Mouse (Mus musculus): ENCODE data around the gene Svs1. TPM values are rescaled to one million over a fixed set of nuclear protein-coding genes. Genes with fewer than 3 reads are reported as not detected.
"Not testable (repeated sequence)": the region's sequence is repeated elsewhere in the genome, so short reads cannot be mapped to it uniquely, and the experiment has no call there.

The Svs1 gene
- polyA plus RNA-seq, 1 experiment from 2014 or later = not detected

DNA sequence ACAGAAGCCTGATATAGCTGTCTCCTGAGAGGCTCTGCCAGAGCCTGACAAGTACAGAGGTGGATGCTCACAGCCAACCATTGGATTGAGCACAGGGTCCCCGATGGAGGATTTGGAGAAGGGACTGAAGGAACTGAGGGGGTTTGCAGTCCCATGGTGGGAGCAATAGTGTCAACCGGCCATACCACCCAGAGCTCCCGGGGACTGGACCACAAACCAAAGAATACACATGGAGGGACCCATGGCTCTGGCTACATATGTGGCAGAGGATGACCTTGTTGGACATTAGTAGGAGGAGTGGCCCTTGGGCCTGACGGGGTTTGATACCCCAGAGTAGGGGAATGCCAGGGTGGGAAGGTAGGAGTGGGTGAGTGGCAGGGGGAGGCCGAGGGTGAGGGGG, 20.0 kb upstream of the Svs1 start:
- H3K9me3 ChIP-seq (ENCODE audit: control insufficient read depth, low read length); H3K9ac ChIP-seq (replicated peaks; ENCODE audit: low read depth, low read length); H3K36me3 ChIP-seq (ENCODE audit: control insufficient read depth, insufficient read depth); ATAC-seq; H3K4me2 ChIP-seq (ENCODE audit: low read length); H3K4me3 ChIP-seq (replicated peaks; ENCODE audit: low read length); H3K27me3 ChIP-seq (replicated peaks; ENCODE audit: control insufficient read depth, insufficient read depth, low read length); H3K4me1 ChIP-seq (replicated peaks; ENCODE audit: control insufficient read depth, insufficient read depth, low read length); H3K27ac ChIP-seq (ENCODE audit: low read length): not testable (repeated sequence)
- WGBS = 85% methylated on average over 5 of the region's 5 CpGs

DNA sequence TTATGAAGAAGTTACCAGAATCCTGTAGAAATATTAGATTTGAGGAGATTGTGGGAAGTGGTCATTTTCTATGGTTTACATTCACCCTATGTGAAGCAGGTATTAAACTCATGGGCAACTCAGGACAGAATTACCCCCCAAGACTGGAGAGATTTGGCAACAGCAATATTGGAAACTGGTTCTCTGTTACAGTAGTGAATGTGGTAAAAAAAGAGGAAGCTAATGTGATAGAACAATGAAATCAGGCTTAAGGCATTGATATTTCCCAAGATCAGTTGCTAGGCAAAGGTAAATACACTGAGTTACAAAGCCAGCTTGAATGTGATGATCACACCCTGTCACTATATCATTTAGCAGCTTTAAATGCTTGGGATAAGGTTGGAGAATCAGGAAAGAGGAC, 18.8 kb upstream of the Svs1 start:
- no peaks in the 10 kb centered on the region for H3K27me3 ChIP-seq (replicated peaks; ENCODE audit: control insufficient read depth, insufficient read depth, low read length)
- no peak overlapping the region for H3K9ac ChIP-seq (replicated peaks; ENCODE audit: low read depth, low read length)
- ATAC-seq = no peak

DNA sequence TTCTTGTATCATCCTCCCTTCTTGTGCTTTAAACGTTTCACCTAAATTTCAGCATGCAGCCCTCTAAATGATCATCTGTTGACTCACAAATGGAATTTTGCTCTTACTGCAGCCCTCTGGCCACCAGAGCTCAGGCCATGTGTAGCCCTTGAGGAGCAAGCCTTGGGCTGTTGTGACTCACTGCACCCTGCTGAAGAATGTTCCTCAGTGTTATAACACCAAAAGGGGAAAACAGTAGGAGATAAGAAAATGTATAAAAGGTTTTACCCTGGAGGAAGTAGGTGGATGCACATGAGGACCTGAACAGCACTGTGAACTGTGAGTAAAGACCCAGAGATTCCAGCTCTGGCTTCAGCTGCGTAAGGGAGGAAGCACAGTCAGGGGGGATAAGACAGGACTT, 12.0 kb upstream of the Svs1 start, which contains the start of gene Doxl2:
Doxl2 (plus strand) TSS at position 301 of the 400 bp plus-strand sequence.
- H3K4me2 ChIP-seq (ENCODE audit: low read length) = no peak within 1 kb of the TSS
- no peak within 1 kb of the TSS for H3K27ac ChIP-seq (ENCODE audit: low read length)
- no peaks in the 10 kb centered on the region for H3K9me3 ChIP-seq (ENCODE audit: control insufficient read depth, low read length)
- H3K4me1 ChIP-seq (replicated peaks; ENCODE audit: control insufficient read depth, insufficient read depth, low read length) = no peaks in the 10 kb centered on the region
- 0 out of 2 replicates have a peak, but pooled peaks cover 1% of the 10 kb centered on the region for H3K27me3 ChIP-seq (replicated peaks; ENCODE audit: control insufficient read depth, insufficient read depth, low read length)
- no peak within 1 kb of the TSS for H3K9ac ChIP-seq (replicated peaks; ENCODE audit: low read depth, low read length)
- no peaks in the 10 kb centered on the region for H3K36me3 ChIP-seq (ENCODE audit: control insufficient read depth, insufficient read depth)
- 95% methylated on average over 2 of the region's 2 CpGs for WGBS
- H3K4me3 ChIP-seq (replicated peaks; ENCODE audit: low read length) = no peak within 1 kb of the TSS
- no peak for ATAC-seq

More for the DNA sequence above, 18.8 kb upstream of the Svs1 start:
- Histone ChIP-seq H3K27ac (ENCODE audit: low read length) (no peak overlapping the region), H3K36me3 (ENCODE audit: control insufficient read depth, insufficient read depth) (no peaks in the 10 kb centered on the region), H3K4me3 (replicated peaks; ENCODE audit: low read length) (no peak overlapping the region), H3K9me3 (ENCODE audit: control insufficient read depth, low read length) (no peaks in the 10 kb centered on the region), H3K4me1 (replicated peaks; ENCODE audit: control insufficient read depth, insufficient read depth, low read length) (no peaks in the 10 kb centered on the region), H3K4me2 (ENCODE audit: low read length) (no peak overlapping the region)

DNA sequence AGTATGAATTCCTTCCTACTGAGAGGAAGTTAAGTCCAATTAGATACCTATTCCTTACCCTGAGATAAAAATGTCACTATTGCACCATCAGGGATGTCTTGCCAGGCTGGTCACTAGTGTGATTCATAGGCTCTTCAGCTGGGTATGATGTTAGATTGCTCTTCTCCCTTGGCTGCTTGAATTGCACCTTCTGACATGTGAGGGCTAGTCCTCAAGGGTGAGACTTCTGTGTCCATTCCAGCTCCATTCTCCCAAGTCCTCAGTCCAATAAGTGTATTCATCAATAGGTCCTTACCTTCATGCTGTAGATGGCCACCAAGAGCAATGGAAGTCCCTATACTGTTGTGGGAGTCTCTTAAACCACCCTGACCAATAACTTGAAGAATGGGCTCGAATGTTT, 7.0 kb upstream of the Svs1 start:
- ATAC-seq = no peak
- Histone ChIP-seq H3K4me3 (replicated peaks; ENCODE audit: low read length) (no peak overlapping the region), H3K4me1 (replicated peaks; ENCODE audit: control insufficient read depth, insufficient read depth, low read length) (no peaks in the 10 kb centered on the region), H3K27me3 (replicated peaks; ENCODE audit: control insufficient read depth, insufficient read depth, low read length) (0 out of 2 replicates have a peak, but pooled peaks cover 3% of the 10 kb centered on the region), H3K27ac (ENCODE audit: low read length) (no peak overlapping the region), H3K4me2 (ENCODE audit: low read length) (no peak overlapping the region), H3K36me3 (ENCODE audit: control insufficient read depth, insufficient read depth) (no peaks in the 10 kb centered on the region), H3K9ac (replicated peaks; ENCODE audit: low read depth, low read length) (no peak overlapping the region), H3K9me3 (ENCODE audit: control insufficient read depth, low read length) (no peaks in the 10 kb centered on the region)
- 56% methylated on average over 1 of the region's 1 CpGs for WGBS

DNA sequence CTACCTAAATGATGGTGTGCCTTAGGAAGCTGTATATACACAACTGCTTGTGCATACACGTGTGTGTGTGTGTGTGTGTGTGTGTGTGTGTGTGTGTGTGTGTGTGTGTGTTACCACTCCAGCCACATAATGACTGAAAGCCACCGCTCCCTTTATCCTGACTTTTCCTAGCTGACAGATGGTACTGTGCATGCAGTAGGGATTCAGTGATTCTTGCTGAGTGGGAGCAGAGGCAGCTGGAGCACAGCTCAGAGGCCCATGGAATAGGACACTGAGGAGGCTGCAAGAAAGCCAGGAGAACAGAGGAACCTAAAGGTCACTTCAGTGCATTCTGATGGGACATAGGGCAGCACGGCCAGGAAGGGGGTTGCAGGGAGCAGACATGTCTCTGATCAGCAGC, 4.4 kb upstream of the Svs1 start:
- no peaks in the 10 kb centered on the region for H3K36me3 ChIP-seq (ENCODE audit: control insufficient read depth, insufficient read depth)
- 0 out of 2 replicates have a peak, but pooled peaks cover 3% of the 10 kb centered on the region for H3K27me3 ChIP-seq (replicated peaks; ENCODE audit: control insufficient read depth, insufficient read depth, low read length)
- ATAC-seq = no peak
- no peaks in the 10 kb centered on the region for H3K9me3 ChIP-seq (ENCODE audit: control insufficient read depth, low read length)
- no peak overlapping the region for H3K4me2 ChIP-seq (ENCODE audit: low read length)
- H3K4me3 ChIP-seq (replicated peaks; ENCODE audit: low read length) = no peak overlapping the region
- WGBS = 80% methylated on average over 3 of the region's 3 CpGs
- H3K4me1 ChIP-seq (replicated peaks; ENCODE audit: control insufficient read depth, insufficient read depth, low read length) = no peaks in the 10 kb centered on the region
- H3K27ac ChIP-seq (ENCODE audit: low read length) = no peak overlapping the region
- no peak overlapping the region for H3K9ac ChIP-seq (replicated peaks; ENCODE audit: low read depth, low read length)

DNA sequence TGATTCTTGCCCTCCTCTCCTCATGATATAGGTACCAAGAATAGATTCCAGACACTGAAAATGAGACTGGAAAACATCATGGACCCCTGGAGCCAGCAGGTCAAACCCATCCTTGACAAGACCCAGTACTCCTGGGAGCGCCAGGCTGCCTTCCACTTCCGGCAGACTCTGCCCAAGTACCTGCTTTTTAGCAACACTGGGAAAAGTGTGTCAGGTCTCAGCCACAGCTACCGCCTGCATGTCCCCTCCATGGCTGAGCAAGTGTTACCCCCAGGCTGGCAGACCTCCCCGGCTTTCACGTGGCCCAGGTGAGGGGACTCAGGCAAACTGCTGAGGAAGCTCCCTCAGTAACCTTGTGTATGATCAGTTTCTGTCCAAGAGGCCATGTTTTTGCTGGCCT, 3.3 kb downstream of the Svs1 start:
- Histone ChIP-seq H3K9ac (replicated peaks; ENCODE audit: low read depth, low read length) (no peak overlapping the region), H3K4me3 (replicated peaks; ENCODE audit: low read length) (no peak overlapping the region), H3K9me3 (ENCODE audit: control insufficient read depth, low read length) (no peaks in the 10 kb centered on the region), H3K36me3 (ENCODE audit: control insufficient read depth, insufficient read depth) (no peaks in the 10 kb centered on the region), H3K4me1 (replicated peaks; ENCODE audit: control insufficient read depth, insufficient read depth, low read length) (no peaks in the 10 kb centered on the region), H3K27ac (ENCODE audit: low read length) (no peak overlapping the region), H3K4me2 (ENCODE audit: low read length) (no peak overlapping the region), H3K27me3 (replicated peaks; ENCODE audit: control insufficient read depth, insufficient read depth, low read length) (no peaks in the 10 kb centered on the region)
- WGBS = 95% methylated on average over 5 of the region's 5 CpGs
- no peak for ATAC-seq

DNA sequence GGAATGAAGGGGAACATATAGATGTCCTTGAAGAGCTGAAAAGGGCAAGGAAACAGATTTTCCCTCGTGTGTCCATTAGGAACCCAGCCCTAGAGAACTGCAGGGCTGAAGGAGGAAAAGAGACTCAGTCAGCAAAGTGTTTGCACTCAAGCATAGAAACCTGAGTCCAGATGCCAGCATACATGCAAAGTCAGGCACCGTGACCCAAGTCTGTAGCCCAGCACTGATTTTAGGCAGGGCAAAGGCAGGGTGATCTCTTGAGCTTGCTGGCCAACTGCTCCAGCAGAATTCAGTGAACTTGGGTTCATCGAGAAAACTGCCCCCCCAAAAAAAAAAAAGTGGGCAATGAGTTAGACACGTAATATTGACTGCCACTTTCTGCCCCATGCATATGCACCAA, 5.3 kb downstream of the Svs1 start:
- no peak overlapping the region for H3K27ac ChIP-seq (ENCODE audit: low read length)
- 79% methylated on average over 4 of the region's 4 CpGs for WGBS
- H3K36me3 ChIP-seq (ENCODE audit: control insufficient read depth, insufficient read depth) = no peaks in the 10 kb centered on the region
- no peaks in the 10 kb centered on the region for H3K27me3 ChIP-seq (replicated peaks; ENCODE audit: control insufficient read depth, insufficient read depth, low read length)
- ATAC-seq = no peak
- H3K4me3 ChIP-seq (replicated peaks; ENCODE audit: low read length) = no peak overlapping the region
- H3K9me3 ChIP-seq (ENCODE audit: control insufficient read depth, low read length) = no peaks in the 10 kb centered on the region
- H3K4me2 ChIP-seq (ENCODE audit: low read length) = no peak overlapping the region
- no peaks in the 10 kb centered on the region for H3K4me1 ChIP-seq (replicated peaks; ENCODE audit: control insufficient read depth, insufficient read depth, low read length)
- H3K9ac ChIP-seq (replicated peaks; ENCODE audit: low read depth, low read length) = no peak overlapping the region

DNA sequence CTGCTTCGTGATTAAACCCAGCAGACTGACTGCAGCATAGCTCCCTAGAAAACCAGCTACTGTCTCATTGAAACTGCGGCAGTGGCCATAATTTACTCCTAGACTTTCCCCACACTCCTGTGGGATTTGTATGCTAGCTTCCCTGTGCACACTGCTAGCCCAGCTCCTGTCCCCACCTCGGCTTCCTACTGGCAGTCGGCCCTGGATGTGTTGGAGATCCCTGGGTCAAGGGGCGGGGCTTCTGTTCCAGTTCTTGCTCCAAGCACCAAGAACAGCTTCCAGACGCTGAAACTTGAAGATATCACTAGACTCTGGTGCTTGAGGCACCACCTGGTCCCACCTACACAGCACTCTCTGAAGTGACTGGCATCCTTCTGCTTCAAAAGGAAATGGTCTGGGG, 11.5 kb downstream of the Svs1 start:
- Histone ChIP-seq H3K9me3 (ENCODE audit: control insufficient read depth, low read length) (no peaks in the 10 kb centered on the region), H3K27me3 (replicated peaks; ENCODE audit: control insufficient read depth, insufficient read depth, low read length) (no peaks in the 10 kb centered on the region), H3K4me3 (replicated peaks; ENCODE audit: low read length) (no peak overlapping the region), H3K4me2 (ENCODE audit: low read length) (no peak overlapping the region), H3K27ac (ENCODE audit: low read length) (no peak overlapping the region), H3K4me1 (replicated peaks; ENCODE audit: control insufficient read depth, insufficient read depth, low read length) (no peaks in the 10 kb centered on the region), H3K36me3 (ENCODE audit: control insufficient read depth, insufficient read depth) (no peaks in the 10 kb centered on the region), H3K9ac (replicated peaks; ENCODE audit: low read depth, low read length) (no peak overlapping the region)
- WGBS = 84% methylated on average over 6 of the region's 6 CpGs
- no peak for ATAC-seq

DNA sequence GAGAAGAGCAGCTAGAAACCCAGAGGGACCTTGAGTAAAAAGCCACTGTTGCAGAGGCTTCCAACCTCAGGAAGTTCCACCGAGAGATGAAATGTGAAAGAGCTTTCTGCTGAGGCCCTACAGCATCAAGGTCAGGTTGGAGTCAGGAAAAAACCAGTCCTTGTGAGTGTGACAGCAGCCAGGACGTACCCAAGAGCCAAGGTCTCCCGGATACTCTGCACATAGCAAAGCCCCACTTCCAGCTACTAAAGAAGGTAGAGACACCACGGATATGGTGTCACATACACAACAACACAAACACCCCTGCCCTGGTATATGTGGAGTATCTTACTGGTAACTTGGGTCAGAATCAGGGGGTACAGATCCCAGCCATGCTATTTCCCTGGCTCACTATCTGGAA, 12.1 kb downstream of the Svs1 start:
- Histone ChIP-seq H3K4me2 (ENCODE audit: low read length) (no peak overlapping the region), H3K9ac (replicated peaks; ENCODE audit: low read depth, low read length) (no peak overlapping the region), H3K9me3 (ENCODE audit: control insufficient read depth, low read length) (no peaks in the 10 kb centered on the region), H3K4me1 (replicated peaks; ENCODE audit: control insufficient read depth, insufficient read depth, low read length) (no peaks in the 10 kb centered on the region), H3K27me3 (replicated peaks; ENCODE audit: control insufficient read depth, insufficient read depth, low read length) (no peaks in the 10 kb centered on the region), H3K27ac (ENCODE audit: low read length) (no peak overlapping the region), H3K36me3 (ENCODE audit: control insufficient read depth, insufficient read depth) (no peaks in the 10 kb centered on the region), H3K4me3 (replicated peaks; ENCODE audit: low read length) (no peak overlapping the region)
- no peak for ATAC-seq
- WGBS = 92% methylated on average over 4 of the region's 4 CpGs

DNA sequence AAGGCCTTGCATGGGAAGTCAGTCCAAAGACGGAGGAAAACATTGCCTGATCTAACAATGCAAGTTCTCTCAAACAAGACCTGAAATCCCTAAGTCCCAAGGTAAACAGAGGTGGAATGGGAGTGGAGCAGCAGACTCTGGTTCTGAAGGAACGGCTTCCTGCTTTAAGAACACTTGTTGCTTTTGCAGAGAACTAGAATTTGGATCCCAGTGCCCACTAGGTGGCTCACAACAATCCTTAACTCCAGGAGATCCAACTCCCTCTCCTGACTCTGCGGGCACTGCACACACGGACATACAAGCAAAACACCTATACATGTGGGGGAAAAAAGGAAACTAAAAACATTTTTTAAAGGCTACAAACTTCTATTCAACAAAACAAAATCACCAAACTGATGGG, 16.7 kb downstream of the Svs1 start:
- no peak overlapping the region for H3K27ac ChIP-seq (ENCODE audit: low read length)
- H3K4me2 ChIP-seq (ENCODE audit: low read length) = no peak overlapping the region
- peaks cover 3% of the 10 kb centered on the region; the same call in 1 of the 2 replicates for H3K4me1 ChIP-seq (replicated peaks; ENCODE audit: control insufficient read depth, insufficient read depth, low read length)
- H3K9ac ChIP-seq (replicated peaks; ENCODE audit: low read depth, low read length) = no peak overlapping the region
- 47% methylated on average over 4 of the region's 4 CpGs for WGBS
- H3K4me3 ChIP-seq (replicated peaks; ENCODE audit: low read length) = no peak overlapping the region
- H3K27me3 ChIP-seq (replicated peaks; ENCODE audit: control insufficient read depth, insufficient read depth, low read length) = no peaks in the 10 kb centered on the region
- H3K9me3 ChIP-seq (ENCODE audit: control insufficient read depth, low read length) = no peaks in the 10 kb centered on the region
- no peaks in the 10 kb centered on the region for H3K36me3 ChIP-seq (ENCODE audit: control insufficient read depth, insufficient read depth)
- no peak for ATAC-seq
